Mouse (Mus musculus): ENCODE measurements around the gene Tars. TPM values are rescaled to one million over a fixed set of nuclear protein-coding genes. Genes with fewer than 3 reads are reported as not detected.

The Tars gene
- 21.6 and 38.9 TPM in 2 replicates for polyA plus RNA-seq (2011; ENCODE audit: insufficient read depth, insufficient read length, low replicate concordance, missing spikeins)

DNA sequence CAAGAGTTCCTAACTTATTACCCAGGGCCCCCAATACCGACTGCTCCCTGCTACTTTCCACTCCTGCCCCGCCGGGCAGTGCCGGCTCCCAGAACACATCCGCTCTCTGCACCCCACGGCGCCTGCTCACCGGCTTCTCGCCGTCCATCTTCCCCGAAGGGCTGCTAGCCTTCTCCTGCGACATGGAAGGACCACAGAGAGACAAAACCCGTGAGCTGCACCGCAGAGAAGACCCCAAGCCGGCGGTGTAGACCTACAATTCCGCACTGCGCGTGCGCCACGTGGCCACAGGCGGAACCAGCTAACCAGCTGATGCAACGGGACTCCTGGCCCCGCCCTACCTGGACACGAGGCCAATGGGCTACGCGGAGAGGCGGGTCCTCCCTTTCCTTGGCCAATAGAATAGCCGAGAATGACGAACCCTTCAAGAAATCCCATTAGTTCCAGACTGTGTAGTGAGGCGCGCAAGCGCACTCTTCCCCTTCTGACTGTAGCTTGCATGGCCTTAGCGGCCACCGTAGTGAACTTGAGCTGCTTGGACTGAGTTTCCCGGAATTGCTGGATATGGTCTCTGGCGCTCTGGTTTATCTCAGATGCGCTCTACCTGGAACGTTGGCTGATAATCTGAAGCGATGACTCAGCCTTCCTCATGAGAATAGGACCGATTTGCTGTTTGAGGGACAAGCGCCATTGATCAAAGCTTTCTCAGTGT lies at the start of gene Tars:
TSS of gene Tars (minus strand) at position 310 of the 712 bp plus-strand sequence.
- Histone ChIP-seq H3K4me3 (replicated peaks; ENCODE audit: control insufficient read depth, low read depth, low read length) (peak within 1 kb of the TSS; percentile 86), H3K4me1 (ENCODE audit: control insufficient read depth, insufficient read depth, low read length) (no peaks in the 10 kb centered on the region; the same call in 1 of the 2 replicates), H3K27ac (ENCODE audit: control insufficient read depth, insufficient read depth, low read depth, low read length, poor library complexity) (peak within 1 kb of the TSS; percentile 26; the same call in 1 of the 2 replicates)
- TF ChIP-seq CTCF (IDR thresholded peaks at IDR 0.05; ENCODE audit: control insufficient read depth, insufficient read depth, low read length) (peak; percentile 9; the same call in 1 of the 2 replicates), POLR2A (IDR thresholded peaks at IDR 0.05; ENCODE audit: borderline replicate concordance, control insufficient read depth, low read depth, low read length) (peak; percentile 82; the same call in 1 of the 2 replicates)
- WGBS = under 1% methylated on average over 42 of the region's 42 CpGs

- no peak overlapping the region for H3K27ac ChIP-seq (ENCODE audit: control insufficient read depth, insufficient read depth, low read depth, low read length, poor library complexity)
- TF ChIP-seq CTCF (IDR thresholded peaks at IDR 0.05; ENCODE audit: control insufficient read depth, insufficient read depth, low read length) = no peak
- TF ChIP-seq POLR2A (IDR thresholded peaks at IDR 0.05; ENCODE audit: borderline replicate concordance, control insufficient read depth, low read depth, low read length) = no peak
- WGBS = 81% methylated on average over 4 of the region's 4 CpGs
- no peak overlapping the region for H3K4me3 ChIP-seq (replicated peaks; ENCODE audit: control insufficient read depth, low read depth, low read length)
- H3K4me1 ChIP-seq (ENCODE audit: control insufficient read depth, insufficient read depth, low read length) = no peaks in the 10 kb centered on the region
Measured at GRCm38 (mm10) chr15:11437361-11437760, 37.9 kb upstream of the Tars start.

DNA sequence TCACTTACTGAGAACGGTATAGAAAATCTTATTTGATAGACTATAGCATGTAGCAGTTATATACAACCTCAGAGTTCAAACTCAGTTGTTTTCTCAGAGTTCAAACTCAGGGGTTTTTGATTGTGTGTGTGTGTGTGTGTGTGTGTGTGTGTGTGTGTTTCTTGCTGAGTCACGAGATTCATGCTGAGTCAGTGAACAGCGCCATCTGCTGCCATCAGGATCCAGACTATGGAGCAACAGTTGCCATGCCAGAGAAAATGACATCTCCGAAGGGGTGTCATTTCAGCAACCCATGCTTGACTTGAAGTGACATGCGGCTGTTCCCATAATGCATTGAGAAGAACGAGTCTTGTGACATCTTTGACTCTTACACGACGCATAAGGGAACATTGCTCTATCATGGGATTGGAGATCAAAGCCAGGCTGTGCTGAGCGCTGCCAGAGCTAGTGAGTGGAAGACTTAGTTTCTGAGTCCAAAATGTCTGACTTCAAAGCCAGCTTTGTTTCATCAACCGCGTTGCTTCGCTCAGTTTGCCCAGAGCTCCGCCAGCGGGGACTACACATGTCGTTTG lies 37.3 kb upstream of the Tars start:
- WGBS = 88% methylated on average over 15 of the region's 15 CpGs
- Histone ChIP-seq H3K4me1 (ENCODE audit: control insufficient read depth, insufficient read depth, low read length) (no peaks in the 10 kb centered on the region), H3K4me3 (replicated peaks; ENCODE audit: control insufficient read depth, low read depth, low read length) (no peak overlapping the region), H3K27ac (ENCODE audit: control insufficient read depth, insufficient read depth, low read depth, low read length, poor library complexity) (no peak overlapping the region)
- TF ChIP-seq CTCF (IDR thresholded peaks at IDR 0.05; ENCODE audit: control insufficient read depth, insufficient read depth, low read length) (no peak), POLR2A (IDR thresholded peaks at IDR 0.05; ENCODE audit: borderline replicate concordance, control insufficient read depth, low read depth, low read length) (no peak)

DNA sequence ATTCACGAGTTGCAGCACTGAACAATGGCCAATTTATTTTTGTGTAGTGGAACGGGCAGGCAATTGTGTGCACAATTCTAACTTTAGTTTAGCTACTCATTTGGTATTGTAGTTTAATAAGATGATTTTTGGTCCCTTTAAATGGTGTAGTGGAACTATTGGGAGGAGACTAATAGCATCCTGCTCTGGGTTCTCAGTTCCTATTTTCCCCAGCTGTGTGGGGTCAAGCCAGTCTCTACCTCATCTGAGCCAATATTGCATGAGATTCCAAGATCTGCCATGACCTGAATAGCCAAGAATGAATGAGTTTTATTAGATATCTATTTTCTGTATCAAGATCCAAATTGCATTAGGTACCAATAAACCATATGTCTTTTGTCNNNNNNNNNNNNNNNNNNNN lies 27.4 kb upstream of the Tars start:
- Histone ChIP-seq H3K27ac (ENCODE audit: control insufficient read depth, insufficient read depth, low read depth, low read length, poor library complexity) (no peak overlapping the region), H3K4me1 (ENCODE audit: control insufficient read depth, insufficient read depth, low read length) (no peaks in the 10 kb centered on the region), H3K4me3 (replicated peaks; ENCODE audit: control insufficient read depth, low read depth, low read length) (no peak overlapping the region)
- WGBS = 70% methylated on average over 2 of the region's 2 CpGs
- TF ChIP-seq POLR2A (IDR thresholded peaks at IDR 0.05; ENCODE audit: borderline replicate concordance, control insufficient read depth, low read depth, low read length) (no peak), CTCF (IDR thresholded peaks at IDR 0.05; ENCODE audit: control insufficient read depth, insufficient read depth, low read length) (no peak)

DNA sequence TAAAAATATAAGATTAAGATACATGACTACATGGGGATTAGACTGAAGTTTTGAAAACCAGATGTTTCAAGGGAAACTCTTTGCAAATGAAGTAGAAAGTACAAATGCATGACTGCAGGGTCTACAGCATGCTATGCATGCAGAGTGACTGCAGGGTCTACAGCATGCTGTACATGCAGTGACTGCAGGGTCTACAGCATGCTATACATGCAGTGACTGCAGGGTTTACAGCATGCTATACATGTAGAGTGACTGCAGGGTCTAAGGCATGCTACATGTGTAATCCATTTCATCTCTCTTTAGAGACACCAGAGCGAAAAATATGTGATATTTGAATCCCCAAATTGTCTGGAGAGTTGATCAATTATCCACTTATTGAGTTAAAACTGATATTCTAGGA lies 14.0 kb upstream of the Tars start:
- Histone ChIP-seq H3K4me1 (ENCODE audit: control insufficient read depth, insufficient read depth, low read length) (no peaks in the 10 kb centered on the region; the same call in 1 of the 2 replicates), H3K4me3 (replicated peaks; ENCODE audit: control insufficient read depth, low read depth, low read length) (no peak overlapping the region), H3K27ac (ENCODE audit: control insufficient read depth, insufficient read depth, low read depth, low read length, poor library complexity) (no peak overlapping the region)
- TF ChIP-seq POLR2A (IDR thresholded peaks at IDR 0.05; ENCODE audit: borderline replicate concordance, control insufficient read depth, low read depth, low read length) (no peak), CTCF (IDR thresholded peaks at IDR 0.05; ENCODE audit: control insufficient read depth, insufficient read depth, low read length) (no peak)
- WGBS = 67% methylated on average over 1 of the region's 1 CpGs

GRCm38 (mm10) chr15:11412542-11412941 lies 13.1 kb upstream of the Tars start:
- TF ChIP-seq POLR2A (IDR thresholded peaks at IDR 0.05; ENCODE audit: borderline replicate concordance, control insufficient read depth, low read depth, low read length) (no peak), CTCF (IDR thresholded peaks at IDR 0.05; ENCODE audit: control insufficient read depth, insufficient read depth, low read length) (no peak)
- Histone ChIP-seq H3K27ac (ENCODE audit: control insufficient read depth, insufficient read depth, low read depth, low read length, poor library complexity) (no peak overlapping the region), H3K4me1 (ENCODE audit: control insufficient read depth, insufficient read depth, low read length) (no peaks in the 10 kb centered on the region; the same call in 1 of the 2 replicates), H3K4me3 (replicated peaks; ENCODE audit: control insufficient read depth, low read depth, low read length) (no peak overlapping the region)
- WGBS = 63% methylated on average over 2 of the region's 2 CpGs

DNA sequence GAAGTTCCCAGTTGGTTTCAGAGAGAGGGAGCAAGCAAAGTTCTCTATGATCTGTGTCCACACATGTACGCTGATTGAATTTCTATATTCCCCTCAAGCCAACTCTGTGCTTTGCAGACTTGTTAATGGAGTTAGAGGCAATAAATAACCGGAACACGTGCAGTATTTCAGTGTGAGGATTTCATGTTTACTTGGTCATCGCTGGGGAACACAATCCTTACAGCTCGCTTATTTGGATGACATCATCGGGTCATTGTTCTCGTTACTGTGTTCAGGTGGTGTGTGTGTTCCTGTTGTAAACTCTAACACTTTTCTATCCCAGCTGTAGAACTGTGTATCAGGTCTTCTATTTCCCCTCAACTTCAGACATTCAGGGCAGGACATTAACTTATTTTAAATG lies 12.4 kb upstream of the Tars start:
- 68% methylated on average over 7 of the region's 7 CpGs for WGBS
- TF ChIP-seq CTCF (IDR thresholded peaks at IDR 0.05; ENCODE audit: control insufficient read depth, insufficient read depth, low read length) (no peak), POLR2A (IDR thresholded peaks at IDR 0.05; ENCODE audit: borderline replicate concordance, control insufficient read depth, low read depth, low read length) (no peak)
- Histone ChIP-seq H3K4me3 (replicated peaks; ENCODE audit: control insufficient read depth, low read depth, low read length) (no peak overlapping the region), H3K27ac (ENCODE audit: control insufficient read depth, insufficient read depth, low read depth, low read length, poor library complexity) (no peak overlapping the region), H3K4me1 (ENCODE audit: control insufficient read depth, insufficient read depth, low read length) (no peaks in the 10 kb centered on the region; the same call in 1 of the 2 replicates)

- H3K4me3 ChIP-seq (replicated peaks; ENCODE audit: control insufficient read depth, low read depth, low read length) = no peak overlapping the region
- no peak overlapping the region for H3K27ac ChIP-seq (ENCODE audit: control insufficient read depth, insufficient read depth, low read depth, low read length, poor library complexity)
- TF ChIP-seq POLR2A (IDR thresholded peaks at IDR 0.05; ENCODE audit: borderline replicate concordance, control insufficient read depth, low read depth, low read length) = no peak
- TF ChIP-seq CTCF (IDR thresholded peaks at IDR 0.05; ENCODE audit: control insufficient read depth, insufficient read depth, low read length) = no peak
- no peaks in the 10 kb centered on the region; the same call in 1 of the 2 replicates for H3K4me1 ChIP-seq (ENCODE audit: control insufficient read depth, insufficient read depth, low read length)
- WGBS = 37% methylated on average over 7 of the region's 7 CpGs
Measured at GRCm38 (mm10) chr15:11408155-11408826, 8.8 kb upstream of the Tars start.
